Mouse (Mus musculus) midbrain, embryonic 10.5 days (tissue): Measurements from ENCODE around the gene Spata21. TPM values are rescaled to one million over a fixed set of nuclear protein-coding genes. Genes with fewer than 3 reads are reported as not detected.

Experiments used
- DNase-seq: peaks from one replicate; pipeline ENCODE4 v3.0.0-alpha.2; 2017; ENCODE audit warnings: low spot score
- H3K27ac ChIP-seq: fragments of 300-500 bp; sonication (generic); replicated peaks from 2 replicates; pipeline ENCODE4 v1.5.1; 2016; ENCODE audit warnings: mild to moderate bottlenecking
- H3K27me3 ChIP-seq: fragments of 300-500 bp; sonication (generic); 2 replicates; pipeline ENCODE4 v1.6.1; 2016; ENCODE audit warnings: low read depth, mild to moderate bottlenecking; ENCODE audit not compliant: poor library complexity, severe bottlenecking
- H3K36me3 ChIP-seq: fragments of 300-500 bp; sonication (generic); 2 replicates; pipeline ENCODE4 v1.6.1; 2016; ENCODE audit warnings: mild to moderate bottlenecking, moderate library complexity
- H3K4me1 ChIP-seq: fragments of 300-500 bp; sonication (generic); 2 replicates; pipeline ENCODE4 v1.6.1; 2016
- H3K4me3 ChIP-seq: fragments of 300-500 bp; sonication (generic); 2 replicates; pipeline ENCODE4 v1.5.1; 2016; ENCODE audit warnings: mild to moderate bottlenecking, moderate library complexity
- H3K9me3 ChIP-seq: fragments of 300-500 bp; sonication (generic); replicated peaks from 2 replicates; pipeline ENCODE4 v1.6.1; 2016; ENCODE audit warnings: mild to moderate bottlenecking
- WGBS: fragments of 180-500 bp; shearing (Covaris S2); methylation state at CpG from one replicate; pipeline ENCODE4 v1.1.7; 2016; 5-methylcytosine and 5-hydroxymethylcytosine counted together
- polyA plus RNA-seq: library from polyadenylated mRNA; unstranded; fragments of >200 nt; fragmentation: Nextera tagmentation; extraction: Ambion mirVana; gene quantifications from 2 replicates; pipeline ENCODE4 v1.2.1, GENCODE M21; 2016

The Spata21 gene
- 0.05 and 0.20 TPM in 2 replicates for polyA plus RNA-seq

- H3K4me1 ChIP-seq: peaks cover 6% of the 10 kb centered on the region; the same call in 1 of the 2 replicates
- no peak within 1 kb of the TSS for H3K4me3 ChIP-seq
- WGBS: 83% methylated on average over 6 of the region's 6 CpGs
- H3K27me3 ChIP-seq: no peaks in the 10 kb centered on the region
- no peak within 1 kb of the TSS for H3K27ac ChIP-seq
- DNase-seq: no peak
- H3K36me3 ChIP-seq: no peaks in the 10 kb centered on the region
- no peaks in the 10 kb centered on the region for H3K9me3 ChIP-seq
Observed at GRCm38 (mm10) chr4:141088033-141088432, at the start of gene Spata21. Spata21 (plus strand) TSS chr4:141088333.

DNA sequence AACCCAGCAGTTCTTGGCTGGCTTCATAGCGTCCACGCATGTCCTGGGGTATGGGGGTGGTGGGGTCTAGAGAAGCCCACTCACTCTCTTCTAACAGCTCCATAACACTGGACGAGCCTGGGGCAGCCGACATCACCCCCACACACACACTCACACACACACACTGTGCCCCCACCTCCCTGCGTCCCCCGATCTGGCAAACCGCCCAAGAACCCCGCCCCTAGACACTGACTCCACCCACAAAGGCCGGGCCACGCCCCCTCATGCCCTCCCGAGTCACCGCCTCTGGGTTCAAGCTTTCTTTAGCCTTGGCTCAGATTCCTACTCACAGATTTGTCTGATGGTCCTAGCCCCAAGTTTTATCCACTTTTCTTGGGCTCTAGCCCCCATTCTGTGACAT lies 47.0 kb upstream of the Spata21 start:
- 54% methylated on average over 12 of the region's 12 CpGs for WGBS
- H3K9me3 ChIP-seq: no peaks in the 10 kb centered on the region
- H3K4me3 ChIP-seq: no peak overlapping the region
- H3K27ac ChIP-seq: no peak overlapping the region
- no peaks in the 10 kb centered on the region for H3K27me3 ChIP-seq
- no peak for DNase-seq
- H3K4me1 ChIP-seq: peaks cover 8% of the 10 kb centered on the region; the same call in 1 of the 2 replicates
- peaks cover 92% of the 10 kb centered on the region for H3K36me3 ChIP-seq

- DNase-seq: peak; percentile 75
- Histone ChIP-seq H3K36me3 (peaks cover 80% of the 10 kb centered on the region), H3K4me3 (no peak overlapping the region), H3K4me1 (peaks cover 44% of the 10 kb centered on the region), H3K27me3 (no peaks in the 10 kb centered on the region), H3K27ac (0 out of 2 replicates have a peak overlapping the region, but pooled peaks have one; percentile 0), H3K9me3 (no peaks in the 10 kb centered on the region)
- WGBS: 29% methylated on average over 8 of the region's 8 CpGs
Observed at GRCm38 (mm10) chr4:141044816-141045215, 43.3 kb upstream of the Spata21 start.

DNA sequence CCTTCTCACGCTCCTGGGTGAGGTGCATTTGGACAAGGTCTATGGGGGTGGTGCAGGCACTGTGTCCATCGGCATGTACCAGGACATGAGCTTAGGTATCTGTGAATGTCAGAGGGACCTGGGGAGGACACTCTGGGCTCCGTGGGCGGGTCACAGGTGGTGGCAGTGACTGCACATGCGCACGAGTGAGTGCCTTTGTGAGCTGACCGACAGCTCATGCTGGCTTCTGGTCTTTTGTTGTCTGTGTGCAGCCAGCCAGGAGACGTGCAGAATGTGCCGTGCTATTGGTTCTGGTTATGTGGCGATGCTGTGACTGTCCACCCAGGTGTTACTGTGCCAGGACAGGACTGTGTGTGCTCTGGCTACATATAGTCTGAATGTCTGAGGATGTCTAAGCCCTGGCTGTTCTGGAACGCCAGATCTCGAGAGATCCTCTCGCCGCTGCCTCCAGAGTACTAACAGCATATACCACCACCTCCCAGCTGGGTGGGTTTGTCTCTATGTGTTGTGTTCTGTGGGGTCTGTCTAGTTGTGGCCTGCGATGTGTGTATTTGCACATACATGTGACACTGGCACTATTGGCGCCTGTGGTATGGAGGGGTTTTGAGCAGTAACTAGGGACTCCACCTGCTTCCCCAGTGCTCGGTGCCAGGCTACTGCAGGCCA lies 39.2 kb upstream of the Spata21 start:
- peak; percentile 53 for DNase-seq
- peak overlapping the region; percentile 38 for H3K4me3 ChIP-seq

DNA sequence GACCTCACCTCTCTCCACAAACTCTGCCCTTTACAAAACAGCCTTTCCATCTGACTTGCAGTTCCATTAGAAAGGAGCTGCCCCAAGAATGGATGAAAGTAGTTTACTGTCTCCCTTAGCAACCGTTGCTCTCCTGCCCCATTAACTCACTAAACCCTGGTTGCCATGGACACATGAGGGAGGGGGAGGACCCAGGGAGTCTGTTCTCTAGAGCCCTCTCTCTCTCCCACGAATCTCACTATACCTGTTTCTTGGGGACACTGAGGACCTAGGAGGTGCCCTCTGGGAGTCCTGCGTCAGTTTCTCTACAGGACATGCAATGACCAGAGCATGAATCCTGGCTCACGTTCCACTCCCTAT lies 38.7 kb upstream of the Spata21 start:
- H3K27me3 ChIP-seq: no peaks in the 10 kb centered on the region
- H3K4me3 ChIP-seq: peak overlapping the region; percentile 38
- peak; percentile 85 for DNase-seq
- H3K9me3 ChIP-seq: no peaks in the 10 kb centered on the region
- WGBS: 24% methylated on average over 4 of the region's 4 CpGs
- peak overlapping the region; percentile 84 for H3K27ac ChIP-seq
- peaks cover 56% of the 10 kb centered on the region for H3K36me3 ChIP-seq
- H3K4me1 ChIP-seq: peaks cover 83% of the 10 kb centered on the region

More for the DNA sequence above, 39.2 kb upstream of the Spata21 start:
- Histone ChIP-seq H3K27me3 (no peaks in the 10 kb centered on the region), H3K9me3 (no peaks in the 10 kb centered on the region), H3K27ac (peak overlapping the region; percentile 84), H3K4me1 (peaks cover 78% of the 10 kb centered on the region), H3K36me3 (peaks cover 57% of the 10 kb centered on the region)
- WGBS: 41% methylated on average over 17 of the region's 17 CpGs

DNA sequence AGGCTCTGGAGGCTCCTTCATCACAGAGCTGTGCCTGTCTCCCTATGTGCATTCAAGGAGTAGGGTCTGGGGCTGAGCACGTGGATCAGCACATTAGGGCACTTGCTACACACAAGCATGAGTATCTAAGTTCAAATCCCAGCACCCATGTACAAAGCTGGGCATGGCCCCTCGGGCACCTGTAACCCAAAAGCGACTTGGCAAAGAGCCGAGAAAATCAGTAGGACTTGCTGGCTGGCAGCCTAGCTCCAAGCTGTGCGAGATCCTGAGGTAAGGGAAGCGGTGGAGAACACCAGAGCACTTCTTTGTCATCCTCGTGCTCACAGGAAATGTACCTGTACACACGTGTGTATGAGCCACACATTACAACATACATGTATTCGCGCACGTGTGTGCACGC lies 35.7 kb upstream of the Spata21 start:
- 80% methylated on average over 12 of the region's 12 CpGs for whole genome bisulfite sequencing
- Histone ChIP-seq H3K4me3 (peak overlapping the region; percentile 40), H3K27me3 (no peaks in the 10 kb centered on the region), H3K4me1 (peaks cover 81% of the 10 kb centered on the region), H3K27ac (peak overlapping the region; percentile 88), H3K36me3 (peaks cover 62% of the 10 kb centered on the region), H3K9me3 (no peaks in the 10 kb centered on the region)
- no peak for DNase-seq

DNA sequence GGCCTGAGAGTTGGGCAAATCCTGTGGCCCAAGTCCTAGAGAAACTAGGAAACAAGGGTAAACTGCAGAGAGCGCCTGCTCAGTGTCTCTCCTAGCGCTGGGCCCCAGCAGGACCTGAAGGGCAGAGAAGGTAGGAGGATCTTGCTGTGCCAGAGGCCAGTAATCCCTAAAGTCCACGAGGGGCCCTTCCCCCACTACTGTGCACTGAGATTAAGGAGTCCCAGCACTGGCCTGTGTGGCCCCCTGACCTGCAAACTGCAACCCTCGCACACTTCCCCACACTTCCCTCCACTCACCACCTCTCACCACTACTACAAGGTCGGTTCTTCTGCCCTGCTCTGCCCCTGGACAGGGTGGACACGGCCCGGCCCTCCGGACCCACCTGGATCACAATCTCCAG lies 35.0 kb upstream of the Spata21 start:
- Histone ChIP-seq H3K4me1 (peaks cover 74% of the 10 kb centered on the region), H3K36me3 (peaks cover 63% of the 10 kb centered on the region), H3K9me3 (no peaks in the 10 kb centered on the region), H3K27me3 (no peaks in the 10 kb centered on the region), H3K4me3 (peak overlapping the region; percentile 40), H3K27ac (peak overlapping the region; percentile 88)
- 20% methylated on average over 8 of the region's 8 CpGs for WGBS
- DNase-seq: peak; percentile 46

GRCm38 (mm10) chr4:141053568-141054161 lies 34.5 kb upstream of the Spata21 start:
- WGBS: 13% methylated on average over 17 of the region's 17 CpGs
- H3K36me3 ChIP-seq: peaks cover 59% of the 10 kb centered on the region
- peaks cover 72% of the 10 kb centered on the region for H3K4me1 ChIP-seq
- H3K9me3 ChIP-seq: no peaks in the 10 kb centered on the region
- no peaks in the 10 kb centered on the region for H3K27me3 ChIP-seq
- peak; percentile 69 for DNase-seq
- peak overlapping the region; percentile 40 for H3K4me3 ChIP-seq
- H3K27ac ChIP-seq: peak overlapping the region; percentile 88

- Histone ChIP-seq H3K27me3 (no peaks in the 10 kb centered on the region), H3K9me3 (no peaks in the 10 kb centered on the region), H3K27ac (no peak overlapping the region), H3K4me3 (no peak overlapping the region), H3K4me1 (peaks cover 74% of the 10 kb centered on the region), H3K36me3 (peaks cover 50% of the 10 kb centered on the region)
- DNase-seq: no peak
- WGBS: 94% methylated on average over 10 of the region's 10 CpGs
Observed at GRCm38 (mm10) chr4:141056970-141057369, 31.2 kb upstream of the Spata21 start.

- no peak for DNase-seq
- H3K27ac ChIP-seq: peak overlapping the region; percentile 13
- H3K36me3 ChIP-seq: peaks cover 41% of the 10 kb centered on the region
- peaks cover 55% of the 10 kb centered on the region for H3K4me1 ChIP-seq
- H3K4me3 ChIP-seq: peak overlapping the region; percentile 65; the same call in 1 of the 2 replicates
- H3K9me3 ChIP-seq: no peaks in the 10 kb centered on the region
- H3K27me3 ChIP-seq: no peaks in the 10 kb centered on the region
- WGBS: 79% methylated on average over 9 of the region's 9 CpGs
Observed at GRCm38 (mm10) chr4:141058835-141059234, 29.3 kb upstream of the Spata21 start.

DNA sequence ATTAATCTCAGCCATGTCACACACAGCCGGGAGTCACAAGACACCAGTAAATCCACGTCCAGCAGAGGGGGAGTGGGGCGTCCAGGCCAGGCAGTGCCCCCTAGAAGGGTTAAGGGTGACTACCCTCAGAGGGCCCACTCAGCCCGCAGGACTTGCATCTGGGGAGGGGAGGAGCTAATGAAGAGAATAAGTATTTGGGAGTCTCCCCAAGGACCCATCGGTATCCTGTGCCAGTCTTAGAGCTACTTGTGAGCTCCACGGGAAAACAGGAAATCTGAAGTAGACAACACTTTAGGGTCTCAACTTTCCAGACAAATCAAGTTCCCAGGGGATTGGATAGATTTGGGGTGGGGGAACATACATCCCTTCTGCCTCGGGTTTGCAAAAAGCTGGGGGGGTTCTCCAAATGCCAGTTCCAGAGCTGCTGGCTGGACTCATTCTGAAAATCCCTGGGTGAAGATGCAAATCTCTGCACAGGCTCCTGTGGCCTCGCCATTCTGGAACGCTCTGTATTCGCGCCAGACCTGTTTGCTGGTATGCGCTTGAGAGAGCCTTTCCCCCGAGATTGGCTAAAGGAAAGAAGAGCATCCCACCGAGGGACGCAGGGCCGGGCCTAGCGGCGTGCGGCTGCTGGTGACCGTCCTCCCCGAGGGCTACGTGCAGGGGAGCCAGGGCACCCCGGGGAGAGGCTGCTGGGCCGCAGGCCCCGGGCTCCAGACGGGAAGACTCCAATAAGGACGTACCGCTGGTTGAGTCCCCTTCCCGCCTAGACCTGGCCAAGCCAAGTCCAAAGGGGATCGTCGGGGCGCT lies 28.3 kb upstream of the Spata21 start:
- DNase-seq: no peak
- peak overlapping the region; percentile 92 for H3K27ac ChIP-seq
- H3K4me3 ChIP-seq: peak overlapping the region; percentile 65
- H3K4me1 ChIP-seq: peaks cover 46% of the 10 kb centered on the region
- WGBS: 3% methylated on average over 32 of the region's 32 CpGs
- no peaks in the 10 kb centered on the region for H3K9me3 ChIP-seq
- H3K27me3 ChIP-seq: no peaks in the 10 kb centered on the region
- H3K36me3 ChIP-seq: peaks cover 33% of the 10 kb centered on the region

- WGBS: under 1% methylated on average over 77 of the region's 77 CpGs
- no peaks in the 10 kb centered on the region for H3K9me3 ChIP-seq
- H3K36me3 ChIP-seq: peaks cover 27% of the 10 kb centered on the region
- DNase-seq: peak; percentile 100
- H3K27ac ChIP-seq: peak within 1 kb of the TSS; percentile 92
- no peaks in the 10 kb centered on the region for H3K27me3 ChIP-seq
- H3K4me3 ChIP-seq: peak within 1 kb of the TSS; percentile 65
- peaks cover 49% of the 10 kb centered on the region for H3K4me1 ChIP-seq
Observed at GRCm38 (mm10) chr4:141060426-141061301, 27.5 kb upstream of the Spata21 start, which contains the start of gene Crocc. Crocc (minus strand) TSS chr4:141060550.
